Mouse (Mus musculus) thymus, adult 2 months (tissue): ENCODE measurements around the gene Tomt. TPM values are rescaled to one million over a fixed set of nuclear protein-coding genes. Genes with fewer than 3 reads are reported as not detected.
"Not testable (repeated sequence)": the region's sequence is repeated elsewhere in the genome, so short reads cannot be mapped to it uniquely, and the experiment has no call there.

Experiments used
- DNase-seq: peaks from one replicate; pipeline ENCODE4 v3.0.0; 2021
- H3K27ac ChIP-seq: fragments of 200-500 bp; 2 replicates; pipeline ENCODE4 v1.5.1; 2012; ENCODE audit warnings: low read length, control low read depth; ENCODE audit not compliant: control insufficient read depth, insufficient read depth
- H3K27me3 ChIP-seq: fragments of 200-500 bp; 2 replicates; pipeline ENCODE4 v1.6.1; 2012; ENCODE audit warnings: mild to moderate bottlenecking, low read length, moderate library complexity, mixed read lengths; ENCODE audit not compliant: control insufficient read depth, insufficient read depth
- H3K36me3 ChIP-seq: fragments of 200-500 bp; 2 replicates; pipeline ENCODE4 v1.6.1; 2012; ENCODE audit warnings: mild to moderate bottlenecking, low read length, moderate library complexity; ENCODE audit not compliant: control insufficient read depth, insufficient read depth
- H3K4me1 ChIP-seq: fragments of 200-500 bp; replicated peaks from 2 replicates; pipeline ENCODE4 v1.6.1; 2012; ENCODE audit warnings: low read length; ENCODE audit not compliant: control insufficient read depth, insufficient read depth
- H3K4me3 ChIP-seq: fragments of 200-500 bp; 2 replicates; pipeline ENCODE4 v1.5.1; 2012; ENCODE audit warnings: mild to moderate bottlenecking, low read length, control low read depth, moderate library complexity; ENCODE audit not compliant: control insufficient read depth, insufficient read depth
- CTCF ChIP-seq: fragments of 200-500 bp; IDR thresholded peaks from 2 replicates; pipeline ENCODE4 v1.5.1; 2012; ENCODE audit warnings: mild to moderate bottlenecking, control low read depth, low read length, moderate library complexity, borderline replicate concordance; ENCODE audit not compliant: control insufficient read depth, poor library complexity, insufficient read depth; ENCODE audit errors: extremely low read depth
- POLR2A ChIP-seq: fragments of 200-500 bp; IDR thresholded peaks from 2 replicates; pipeline ENCODE4 v1.6.1; 2012; ENCODE audit warnings: mild to moderate bottlenecking, low read length, control low read depth, moderate library complexity; ENCODE audit not compliant: control insufficient read depth, poor library complexity, insufficient read depth; ENCODE audit errors: extremely low read depth
- WGBS: fragments of 180-500 bp; shearing (Covaris S2); methylation state at CpG from one replicate; pipeline ENCODE4 v1.1.7; 2018; 5-methylcytosine and 5-hydroxymethylcytosine counted together
- polyA plus RNA-seq: library from polyadenylated mRNA; depleted of rRNA; stranded (reverse); fragments of >200 nt; gene quantifications from 2 replicates; pipeline ENCODE4 v1.2.3, GENCODE M21; 2012; rRNA removed

Tomt gene
- polyA plus RNA-seq, result 0.08 and 0.20 TPM in 2 replicates

DNA sequence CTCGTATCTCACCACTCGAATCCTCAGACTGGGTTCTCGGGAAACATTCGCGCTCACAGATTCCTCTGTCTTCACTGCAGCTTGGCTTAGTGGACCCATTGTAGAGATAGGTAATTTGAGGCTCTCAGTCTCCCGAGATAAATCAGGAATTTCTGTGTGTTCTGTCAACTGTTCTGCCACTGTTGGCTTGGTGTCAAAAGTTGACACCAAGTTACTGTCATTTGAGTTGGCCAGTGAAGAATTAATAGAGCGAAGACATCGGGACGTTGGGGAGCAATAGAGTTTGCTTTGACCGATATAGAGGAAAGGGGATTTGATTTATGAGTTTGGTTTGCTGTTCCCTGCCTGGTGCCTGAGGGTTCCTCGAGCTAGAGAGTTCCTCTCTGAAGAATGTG, at the start of gene Tomt:
TSS of gene Tomt (minus strand) at position 73 of the 395 bp plus-strand sequence.
- Histone ChIP-seq H3K4me3 (peak within 1 kb of the TSS; percentile 87), H3K27ac (peak within 1 kb of the TSS; percentile 80), H3K36me3 (peaks cover 4% of the 10 kb centered on the region; the same call in 1 of the 2 replicates), H3K27me3 (no peaks in the 10 kb centered on the region), H3K4me1 (peaks cover 6% of the 10 kb centered on the region)
- TF ChIP-seq CTCF (no peak), POLR2A (no peak)
- WGBS, result 2% methylated on average over 11 of the region's 11 CpGs
- DNase-seq, result no peak

DNA sequence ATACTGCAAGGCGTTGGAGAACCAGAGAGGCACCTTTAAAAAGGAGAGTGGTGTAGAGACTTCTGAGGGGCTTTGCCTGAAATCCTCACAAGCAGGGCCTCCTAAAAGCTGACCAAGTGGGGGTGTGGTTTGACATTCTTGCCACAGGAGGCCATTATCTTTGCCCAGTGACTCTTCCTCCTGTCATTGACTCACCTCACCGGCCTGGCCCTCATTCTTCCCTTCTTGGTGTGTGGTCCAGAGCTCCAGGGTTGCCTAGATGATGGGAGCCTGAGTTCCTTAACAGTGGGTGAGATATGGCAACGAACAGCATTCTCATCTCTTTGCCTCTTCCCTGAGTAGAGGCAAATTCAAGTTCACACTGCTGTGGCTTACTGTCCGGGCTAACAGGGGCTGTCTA, 49.7 kb upstream of the Tomt start:
- H3K36me3 ChIP-seq, result no peaks in the 10 kb centered on the region
- no peaks in the 10 kb centered on the region for H3K27me3 ChIP-seq
- H3K4me3 ChIP-seq, result no peak overlapping the region
- H3K27ac ChIP-seq, result no peak overlapping the region
- no peak for DNase-seq
- 82% methylated on average over 4 of the region's 4 CpGs for WGBS
- TF ChIP-seq CTCF (no peak), POLR2A (no peak)
- H3K4me1 ChIP-seq, result peaks cover 4% of the 10 kb centered on the region; the same call in 1 of the 2 replicates

DNA sequence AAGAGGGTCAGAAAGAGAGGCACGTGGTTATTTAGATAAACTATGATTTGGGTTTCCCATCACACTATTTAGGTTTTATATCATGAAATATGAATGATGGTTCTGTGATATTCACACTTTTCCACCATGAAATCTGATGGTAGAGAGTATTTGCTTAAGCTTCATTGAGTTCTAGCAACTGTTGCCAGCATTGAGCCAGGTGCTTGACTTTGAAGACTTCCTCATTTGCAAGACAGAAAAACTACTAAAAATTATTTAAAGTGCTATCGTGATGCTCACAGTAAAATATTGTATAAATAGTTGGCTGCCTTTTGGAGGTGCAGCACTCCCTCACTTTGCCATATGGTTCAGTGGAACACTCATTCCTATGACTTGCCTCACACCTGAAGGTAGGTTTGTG, 49.1 kb upstream of the Tomt start:
- Histone ChIP-seq H3K27me3 (no peaks in the 10 kb centered on the region), H3K4me1 (peaks cover 4% of the 10 kb centered on the region; the same call in 1 of the 2 replicates), H3K4me3 (no peak overlapping the region), H3K27ac (no peak overlapping the region), H3K36me3 (no peaks in the 10 kb centered on the region)
- TF ChIP-seq CTCF (no peak), POLR2A (no peak)
- DNase-seq, result no peak
- 41% methylated on average over 2 of the region's 2 CpGs for WGBS

DNA sequence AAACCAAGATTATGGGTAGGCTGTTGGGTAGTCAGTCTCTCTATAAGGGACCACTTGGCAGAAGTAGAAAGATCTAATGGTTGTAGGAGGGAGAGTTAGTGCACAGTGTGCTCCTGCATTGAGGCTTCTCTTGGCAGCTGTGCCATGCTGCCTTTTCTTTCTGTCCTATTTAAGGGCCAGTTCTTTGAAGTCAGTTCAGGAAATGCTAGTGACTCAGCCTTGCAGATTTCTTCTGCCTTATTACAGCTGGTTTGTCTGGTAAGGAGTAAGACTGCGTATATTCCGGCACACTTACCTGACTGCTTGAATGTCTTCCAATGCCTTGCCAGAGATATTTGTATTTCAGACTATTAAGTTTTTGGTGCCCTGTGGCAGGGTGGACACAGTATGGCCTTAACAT, 48.0 kb upstream of the Tomt start:
- H3K4me1 ChIP-seq, result peaks cover 4% of the 10 kb centered on the region; the same call in 1 of the 2 replicates
- DNase-seq, result no peak
- no peaks in the 10 kb centered on the region for H3K36me3 ChIP-seq
- H3K4me3 ChIP-seq, result no peak overlapping the region
- TF ChIP-seq POLR2A (no peak), CTCF (no peak)
- no peaks in the 10 kb centered on the region for H3K27me3 ChIP-seq
- WGBS, result 33% methylated on average over 2 of the region's 2 CpGs
- H3K27ac ChIP-seq, result no peak overlapping the region

DNA sequence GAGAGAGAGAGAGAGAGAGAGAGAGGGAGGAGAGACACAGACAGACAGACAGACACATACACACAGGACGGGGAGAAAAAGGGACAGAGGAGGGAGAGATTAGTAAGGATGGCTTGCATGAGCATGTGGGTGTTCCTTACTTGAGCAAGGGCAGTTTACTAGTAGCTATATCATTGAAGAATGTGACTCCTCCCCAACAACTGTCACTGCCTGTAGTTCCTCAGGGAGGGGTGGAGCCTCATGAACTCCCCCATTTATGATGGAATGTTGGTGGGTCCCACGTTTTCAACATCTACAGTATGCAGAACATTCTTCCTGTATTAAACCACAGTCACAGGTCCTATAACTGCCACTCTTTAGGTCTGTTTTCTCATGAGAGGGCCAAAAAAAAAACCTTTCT, 45.9 kb upstream of the Tomt start:
- no peak overlapping the region for H3K27ac ChIP-seq
- 12% methylated on average over 2 of the region's 2 CpGs for WGBS
- no peak overlapping the region for H3K4me3 ChIP-seq
- peaks cover 4% of the 10 kb centered on the region; the same call in 1 of the 2 replicates for H3K4me1 ChIP-seq
- no peak for DNase-seq
- no peaks in the 10 kb centered on the region for H3K27me3 ChIP-seq
- H3K36me3 ChIP-seq, result no peaks in the 10 kb centered on the region
- no peak for TF ChIP-seq POLR2A
- no peak for TF ChIP-seq CTCF

GRCm38 (mm10) chr7:101951648-101952047, 45.5 kb upstream of the Tomt start:
- no peak overlapping the region for H3K4me3 ChIP-seq
- H3K27me3 ChIP-seq, result no peaks in the 10 kb centered on the region
- 74% methylated on average over 1 of the region's 1 CpGs for WGBS
- no peak overlapping the region for H3K27ac ChIP-seq
- no peak for DNase-seq
- 0 out of 2 replicates have a peak, but pooled peaks cover 2% of the 10 kb centered on the region for H3K4me1 ChIP-seq
- no peaks in the 10 kb centered on the region for H3K36me3 ChIP-seq
- TF ChIP-seq POLR2A (no peak), CTCF (no peak)

- not testable (repeated sequence) for H3K27ac ChIP-seq, H3K36me3 ChIP-seq, DNase-seq, H3K4me1 ChIP-seq, H3K27me3 ChIP-seq, H3K4me3 ChIP-seq
- WGBS, result 43% methylated on average over 5 of the region's 5 CpGs
These were observed 42.8 kb upstream of the Tomt start for GRCm38 (mm10) chr7:101949008-101949407.
